Mouse (Mus musculus) mouse trophoblast stem cell (cell line): Measurements from ENCODE around the gene Ebf3.

Experiments used
- in situ Hi-C, 2 experiments: fragments of 300-500 bp; cut with MseI, MboI; formaldehyde crosslinking; loops; 2 replicates in 1 of 2; 3 replicates in 1 of 2; pipeline ENCODE4 v1.15.1; 2025

Ebf3 gene

GRCm38 (mm10) chr7:137313904-137314691 lies at the start of gene Ebf3:
Gene Ebf3, minus strand, starts transcription at chr7:137314445.
- in situ Hi-C loops: no loop called here

GRCm38 (mm10) chr7:137346860-137347259 lies 32.6 kb upstream of the Ebf3 start:
- in situ Hi-C loops: no loop called here

GRCm38 (mm10) chr7:137346068-137346467 lies 31.8 kb upstream of the Ebf3 start:
- in situ Hi-C loops: no loop called here

GRCm38 (mm10) chr7:137333951-137334350 lies 19.7 kb upstream of the Ebf3 start:
- in situ Hi-C loops: no loop called here

- in situ Hi-C loops: no loop called here
These were observed 8.7 kb upstream of the Ebf3 start for GRCm38 (mm10) chr7:137322926-137323325.

- in situ Hi-C loops: no loop called here
These were observed 7.9 kb upstream of the Ebf3 start for GRCm38 (mm10) chr7:137321961-137322784.

- in situ Hi-C loops: no loop called here
These were observed 7.0 kb upstream of the Ebf3 start for GRCm38 (mm10) chr7:137321141-137321813.

- in situ Hi-C loops: no loop called here
These were observed 6.1 kb upstream of the Ebf3 start for GRCm38 (mm10) chr7:137320320-137320719.

- in situ Hi-C loops: no loop called here
These were observed 5.0 kb upstream of the Ebf3 start for GRCm38 (mm10) chr7:137318924-137319885.

GRCm38 (mm10) chr7:137318383-137318775 lies 4.1 kb upstream of the Ebf3 start:
- in situ Hi-C loops: no loop called here

GRCm38 (mm10) chr7:137317659-137318382 lies 3.6 kb upstream of the Ebf3 start:
- in situ Hi-C loops: no loop called here

- in situ Hi-C loops: no loop called here
These were observed 2.8 kb upstream of the Ebf3 start for GRCm38 (mm10) chr7:137316926-137317658.

GRCm38 (mm10) chr7:137316181-137316925 lies 2.1 kb upstream of the Ebf3 start:
- in situ Hi-C loops: no loop called here

GRCm38 (mm10) chr7:137315544-137315940 lies 1.3 kb upstream of the Ebf3 start:
- in situ Hi-C loops: no loop called here

GRCm38 (mm10) chr7:137314710-137315543 lies 682 bp upstream of the Ebf3 start:
- in situ Hi-C loops: no loop called here

GRCm38 (mm10) chr7:137313183-137313903 lies 902 bp downstream of the Ebf3 start:
- in situ Hi-C loops: no loop called here

GRCm38 (mm10) chr7:137312933-137313182 lies 1.4 kb downstream of the Ebf3 start:
- in situ Hi-C loops: no loop called here
